Mouse (Mus musculus): ENCODE results near the gene Ccdc3. TPM values are rescaled to one million over a fixed set of nuclear protein-coding genes. Genes with fewer than 3 reads are reported as not detected.

The Ccdc3 gene
- polyA plus RNA-seq, 1 experiment from 2014 or later = 16.9 TPM

- Histone ChIP-seq H3K9me3 (ENCODE audit: control insufficient read depth, low read length) (no peaks in the 10 kb centered on the region), H3K4me1 (ENCODE audit: control insufficient read depth, insufficient read depth, low read length) (no peaks in the 10 kb centered on the region), H3K9ac (replicated peaks; ENCODE audit: low read depth, low read length) (no peak overlapping the region), H3K4me2 (ENCODE audit: low read depth, low read length) (no peak overlapping the region), H3K36me3 (ENCODE audit: control insufficient read depth, insufficient read depth, low read length) (no peaks in the 10 kb centered on the region), H3K27me3 (ENCODE audit: control insufficient read depth, insufficient read depth, low read length) (no peaks in the 10 kb centered on the region), H3K4me3 (ENCODE audit: low read depth, low read length) (no peak overlapping the region), H3K27ac (ENCODE audit: low read depth, low read length) (no peak overlapping the region)
- WGBS = 67% methylated on average over 6 of the region's 6 CpGs
- ATAC-seq (ENCODE audit: low read depth) = no peak
Observed at GRCm38 (mm10) chr2:5144446-5144845, 6.9 kb downstream of the Ccdc3 start.

GRCm38 (mm10) chr2:5147907-5148306 is 10.3 kb downstream of the Ccdc3 start:
- no peak overlapping the region for H3K4me2 ChIP-seq (ENCODE audit: low read depth, low read length)
- no peak overlapping the region for H3K4me3 ChIP-seq (ENCODE audit: low read depth, low read length)
- no peaks in the 10 kb centered on the region for H3K36me3 ChIP-seq (ENCODE audit: control insufficient read depth, insufficient read depth, low read length)
- no peak overlapping the region for H3K27ac ChIP-seq (ENCODE audit: low read depth, low read length)
- H3K9ac ChIP-seq (replicated peaks; ENCODE audit: low read depth, low read length) = no peak overlapping the region
- H3K4me1 ChIP-seq (ENCODE audit: control insufficient read depth, insufficient read depth, low read length) = no peaks in the 10 kb centered on the region
- no peaks in the 10 kb centered on the region for H3K9me3 ChIP-seq (ENCODE audit: control insufficient read depth, low read length)
- no peak for ATAC-seq (ENCODE audit: low read depth)
- H3K27me3 ChIP-seq (ENCODE audit: control insufficient read depth, insufficient read depth, low read length) = no peaks in the 10 kb centered on the region
- 78% methylated on average over 2 of the region's 2 CpGs for WGBS

GRCm38 (mm10) chr2:5154711-5155110 is 17.1 kb downstream of the Ccdc3 start:
- ATAC-seq (ENCODE audit: low read depth) = no peak
- no peak overlapping the region for H3K4me2 ChIP-seq (ENCODE audit: low read depth, low read length)

DNA sequence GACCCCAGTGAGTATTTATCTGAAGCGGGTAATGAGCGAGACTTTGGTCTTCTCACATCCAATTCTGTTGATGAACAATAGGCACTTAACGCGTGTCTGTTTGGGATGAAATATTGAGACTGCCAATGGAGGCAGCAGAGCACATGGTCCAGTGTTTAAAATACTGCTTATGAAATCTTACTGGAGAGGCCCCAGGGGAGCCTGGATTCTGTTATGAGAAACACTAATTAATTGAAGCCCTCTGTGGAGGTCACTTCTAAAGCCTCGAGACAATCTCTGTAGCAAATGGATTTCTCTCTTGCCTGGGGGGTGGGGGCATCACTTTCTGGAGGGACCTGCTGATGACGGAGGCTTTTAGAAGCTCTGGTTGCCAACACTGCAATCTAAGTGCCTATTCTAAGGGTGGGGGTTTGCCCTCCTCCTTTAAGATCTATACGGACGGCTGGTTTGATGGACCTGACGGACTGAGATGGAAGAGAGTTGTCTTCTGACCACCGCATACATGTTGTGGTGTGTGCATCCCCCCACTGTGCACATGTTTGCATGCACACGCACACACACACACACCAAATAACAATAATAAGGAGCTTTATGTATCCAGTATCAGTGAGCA is 22.8 kb downstream of the Ccdc3 start:
- H3K4me1 ChIP-seq (ENCODE audit: control insufficient read depth, insufficient read depth, low read length) = no peaks in the 10 kb centered on the region
- WGBS = 60% methylated on average over 11 of the region's 11 CpGs
- no peak overlapping the region for H3K4me3 ChIP-seq (ENCODE audit: low read depth, low read length)
- H3K27me3 ChIP-seq (ENCODE audit: control insufficient read depth, insufficient read depth, low read length) = no peaks in the 10 kb centered on the region
- no peak overlapping the region for H3K9ac ChIP-seq (replicated peaks; ENCODE audit: low read depth, low read length)
- no peak overlapping the region for H3K27ac ChIP-seq (ENCODE audit: low read depth, low read length)
- ATAC-seq (ENCODE audit: low read depth) = peak; percentile 62; the same call in 1 of the 2 replicates
- H3K36me3 ChIP-seq (ENCODE audit: control insufficient read depth, insufficient read depth, low read length) = no peaks in the 10 kb centered on the region
- no peak overlapping the region for H3K4me2 ChIP-seq (ENCODE audit: low read depth, low read length)
- no peaks in the 10 kb centered on the region for H3K9me3 ChIP-seq (ENCODE audit: control insufficient read depth, low read length)

More at GRCm38 (mm10) chr2:5154711-5155110, 17.1 kb downstream of the Ccdc3 start:
- Histone ChIP-seq H3K27ac (ENCODE audit: low read depth, low read length) (no peak overlapping the region), H3K4me3 (ENCODE audit: low read depth, low read length) (no peak overlapping the region), H3K4me1 (ENCODE audit: control insufficient read depth, insufficient read depth, low read length) (no peaks in the 10 kb centered on the region), H3K27me3 (ENCODE audit: control insufficient read depth, insufficient read depth, low read length) (no peaks in the 10 kb centered on the region), H3K9ac (replicated peaks; ENCODE audit: low read depth, low read length) (no peak overlapping the region), H3K9me3 (ENCODE audit: control insufficient read depth, low read length) (no peaks in the 10 kb centered on the region), H3K36me3 (ENCODE audit: control insufficient read depth, insufficient read depth, low read length) (no peaks in the 10 kb centered on the region)
- 95% methylated on average over 5 of the region's 5 CpGs for WGBS

DNA sequence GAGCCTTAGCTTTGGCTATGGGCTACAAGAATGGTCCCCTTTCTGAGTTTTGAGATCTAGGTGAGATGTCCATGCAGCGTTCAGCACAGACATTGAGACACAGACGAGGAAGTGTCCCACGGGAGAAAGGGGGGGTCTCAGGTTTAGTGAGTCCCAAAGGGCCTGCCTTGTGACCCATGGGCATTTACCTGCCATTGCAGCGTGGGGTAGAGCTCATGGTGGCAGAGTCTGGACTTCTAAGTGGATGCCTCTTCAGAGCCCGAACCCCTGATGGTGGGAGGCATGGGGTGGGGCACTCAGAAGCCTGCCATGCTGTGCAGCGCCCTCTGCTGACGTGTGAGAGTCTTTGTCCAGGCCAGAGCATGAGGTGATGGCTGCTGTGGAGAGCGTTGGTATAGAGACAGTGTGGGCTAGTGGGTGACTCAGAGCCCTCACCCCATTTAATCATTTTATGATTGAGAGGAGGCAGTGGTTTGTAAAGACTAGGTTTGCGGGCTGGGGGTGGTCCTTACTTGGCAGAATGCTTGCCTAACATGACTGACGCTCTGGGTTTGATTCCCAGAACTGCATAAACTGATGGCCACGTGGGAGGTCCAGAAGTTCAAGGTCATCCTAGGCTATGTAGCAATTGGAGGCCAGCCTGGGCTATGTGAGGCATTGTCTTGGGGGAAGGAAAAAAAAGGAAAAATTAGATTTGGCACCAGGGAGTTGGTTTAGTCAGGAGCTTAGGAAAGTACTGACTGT is 23.6 kb downstream of the Ccdc3 start:
- no peak for ATAC-seq (ENCODE audit: low read depth)
- Histone ChIP-seq H3K27me3 (ENCODE audit: control insufficient read depth, insufficient read depth, low read length) (no peaks in the 10 kb centered on the region), H3K36me3 (ENCODE audit: control insufficient read depth, insufficient read depth, low read length) (no peaks in the 10 kb centered on the region), H3K4me2 (ENCODE audit: low read depth, low read length) (no peak overlapping the region), H3K9me3 (ENCODE audit: control insufficient read depth, low read length) (no peaks in the 10 kb centered on the region), H3K4me3 (ENCODE audit: low read depth, low read length) (no peak overlapping the region), H3K4me1 (ENCODE audit: control insufficient read depth, insufficient read depth, low read length) (no peaks in the 10 kb centered on the region), H3K9ac (replicated peaks; ENCODE audit: low read depth, low read length) (no peak overlapping the region), H3K27ac (ENCODE audit: low read depth, low read length) (no peak overlapping the region)
- WGBS = 68% methylated on average over 11 of the region's 11 CpGs

DNA sequence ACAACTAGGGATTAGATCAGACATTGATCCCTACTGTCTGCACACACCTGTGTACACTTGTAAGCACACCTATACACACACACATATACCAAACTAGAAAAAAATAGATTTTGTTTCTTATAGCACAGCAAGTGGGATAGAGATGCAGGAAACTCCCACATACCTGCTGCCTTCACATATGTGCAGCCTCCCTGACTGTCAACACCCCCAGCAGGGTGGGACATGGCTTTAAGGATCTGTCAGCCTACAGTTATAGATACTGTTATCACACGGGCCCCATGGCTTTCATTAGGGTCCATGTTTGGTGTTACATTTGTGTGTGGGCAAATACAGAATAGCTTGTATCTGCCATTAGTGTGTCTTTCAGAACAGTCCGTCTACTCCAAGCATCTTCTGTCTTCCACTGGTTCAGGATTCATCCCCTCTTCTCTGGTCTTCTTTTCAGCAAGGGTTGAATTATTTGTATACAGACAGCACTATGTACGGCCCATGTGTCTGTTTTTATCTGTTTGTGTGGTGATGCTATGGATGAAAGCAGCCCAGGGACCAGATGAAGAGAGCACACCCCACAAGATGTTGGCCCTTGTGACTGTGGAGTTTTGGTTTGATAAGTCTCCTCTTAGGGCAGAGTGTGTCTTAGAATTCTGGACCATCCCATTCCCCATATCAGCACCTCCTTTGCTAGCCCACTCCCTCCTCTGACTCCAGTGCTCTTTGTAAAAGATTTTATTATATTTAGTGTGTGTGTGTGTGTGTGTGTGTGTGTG is 24.5 kb downstream of the Ccdc3 start:
- Histone ChIP-seq H3K27me3 (ENCODE audit: control insufficient read depth, insufficient read depth, low read length) (no peaks in the 10 kb centered on the region), H3K9me3 (ENCODE audit: control insufficient read depth, low read length) (no peaks in the 10 kb centered on the region), H3K4me1 (ENCODE audit: control insufficient read depth, insufficient read depth, low read length) (no peaks in the 10 kb centered on the region), H3K4me2 (ENCODE audit: low read depth, low read length) (no peak overlapping the region), H3K9ac (replicated peaks; ENCODE audit: low read depth, low read length) (no peak overlapping the region), H3K27ac (ENCODE audit: low read depth, low read length) (no peak overlapping the region), H3K4me3 (ENCODE audit: low read depth, low read length) (no peak overlapping the region), H3K36me3 (ENCODE audit: control insufficient read depth, insufficient read depth, low read length) (no peaks in the 10 kb centered on the region)
- no peak for ATAC-seq (ENCODE audit: low read depth)
- WGBS = 90% methylated on average over 3 of the region's 3 CpGs

DNA sequence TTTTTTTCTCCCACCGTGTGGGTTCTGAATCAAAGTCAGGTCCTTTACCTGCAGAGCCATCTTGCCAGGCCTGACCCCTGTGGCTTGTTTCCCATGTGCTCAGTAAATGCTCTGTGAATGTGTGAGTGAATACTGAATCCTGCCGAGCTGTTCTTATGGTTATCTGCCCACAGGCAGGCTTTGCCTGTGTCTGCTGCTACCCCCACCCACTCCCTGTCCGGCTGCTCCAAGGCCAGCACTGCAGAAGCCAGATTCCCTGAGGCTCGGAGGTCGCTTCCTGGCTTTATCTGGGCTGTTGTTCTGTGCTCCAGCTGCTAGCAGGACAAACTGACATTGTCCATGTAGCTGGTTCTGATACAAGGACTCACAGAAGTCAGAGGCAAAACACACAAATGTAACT is 25.2 kb downstream of the Ccdc3 start:
- ATAC-seq (ENCODE audit: low read depth) = no peak
- H3K9ac ChIP-seq (replicated peaks; ENCODE audit: low read depth, low read length) = no peak overlapping the region
- H3K4me1 ChIP-seq (ENCODE audit: control insufficient read depth, insufficient read depth, low read length) = no peaks in the 10 kb centered on the region
- no peaks in the 10 kb centered on the region for H3K9me3 ChIP-seq (ENCODE audit: control insufficient read depth, low read length)
- no peaks in the 10 kb centered on the region for H3K36me3 ChIP-seq (ENCODE audit: control insufficient read depth, insufficient read depth, low read length)
- H3K4me2 ChIP-seq (ENCODE audit: low read depth, low read length) = no peak overlapping the region
- no peak overlapping the region for H3K4me3 ChIP-seq (ENCODE audit: low read depth, low read length)
- no peak overlapping the region for H3K27ac ChIP-seq (ENCODE audit: low read depth, low read length)
- H3K27me3 ChIP-seq (ENCODE audit: control insufficient read depth, insufficient read depth, low read length) = no peaks in the 10 kb centered on the region
- 61% methylated on average over 5 of the region's 5 CpGs for WGBS

DNA sequence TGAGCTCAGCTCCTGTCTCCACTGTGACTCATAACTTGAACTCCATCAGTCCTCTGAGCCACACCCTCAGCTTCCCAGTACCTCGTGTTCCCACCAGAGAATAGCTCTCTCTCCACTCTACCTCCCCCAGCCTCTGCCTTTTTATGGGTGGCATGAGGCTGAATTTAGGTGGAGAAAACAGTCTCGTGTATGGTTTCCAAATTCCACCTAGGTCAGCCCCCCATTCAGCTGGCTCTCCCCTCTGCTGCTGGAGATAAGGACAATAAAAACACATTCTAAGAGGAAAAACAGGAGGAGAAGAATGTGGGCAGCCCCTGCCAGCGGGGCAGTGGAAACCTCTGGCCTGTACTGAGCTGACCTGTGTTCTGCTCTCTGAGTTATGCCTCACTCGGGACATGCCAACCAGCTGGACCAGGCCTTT is 28.4 kb downstream of the Ccdc3 start:
- Histone ChIP-seq H3K4me3 (ENCODE audit: low read depth, low read length) (no peak overlapping the region), H3K4me1 (ENCODE audit: control insufficient read depth, insufficient read depth, low read length) (no peaks in the 10 kb centered on the region), H3K27me3 (ENCODE audit: control insufficient read depth, insufficient read depth, low read length) (no peaks in the 10 kb centered on the region), H3K27ac (ENCODE audit: low read depth, low read length) (no peak overlapping the region), H3K36me3 (ENCODE audit: control insufficient read depth, insufficient read depth, low read length) (no peaks in the 10 kb centered on the region), H3K9me3 (ENCODE audit: control insufficient read depth, low read length) (no peaks in the 10 kb centered on the region), H3K9ac (replicated peaks; ENCODE audit: low read depth, low read length) (no peak overlapping the region), H3K4me2 (ENCODE audit: low read depth, low read length) (no peak overlapping the region)
- WGBS = 47% methylated on average over 4 of the region's 4 CpGs
- no peak for ATAC-seq (ENCODE audit: low read depth)

- Histone ChIP-seq H3K27ac (ENCODE audit: low read depth, low read length) (no peak overlapping the region), H3K9ac (replicated peaks; ENCODE audit: low read depth, low read length) (no peak overlapping the region), H3K27me3 (ENCODE audit: control insufficient read depth, insufficient read depth, low read length) (no peaks in the 10 kb centered on the region), H3K36me3 (ENCODE audit: control insufficient read depth, insufficient read depth, low read length) (no peaks in the 10 kb centered on the region), H3K4me3 (ENCODE audit: low read depth, low read length) (no peak overlapping the region), H3K4me2 (ENCODE audit: low read depth, low read length) (no peak overlapping the region), H3K4me1 (ENCODE audit: control insufficient read depth, insufficient read depth, low read length) (no peaks in the 10 kb centered on the region), H3K9me3 (ENCODE audit: control insufficient read depth, low read length) (no peaks in the 10 kb centered on the region)
- WGBS = 94% methylated on average over 2 of the region's 2 CpGs
- ATAC-seq (ENCODE audit: low read depth) = no peak
Observed at GRCm38 (mm10) chr2:5166796-5167195, 29.2 kb downstream of the Ccdc3 start.

Data from neural tube, embryonic 14.5 days (tissue).